Mouse (Mus musculus) cerebellum, adult 2 months (tissue): ENCODE measurements at regions not wholly inside any gene's neighbourhood (a gene's known extent, or its start where the extent isn't known, plus 50 kb on each side); places are given as distances from the start of the nearest gene placed in this dataset.

Experiments
- CTCF ChIP-seq: fragments of 200-500 bp; IDR thresholded peaks from 2 replicates; pipeline ENCODE4 v1.5.1; 2011; ENCODE audit warnings: low read depth, mild to moderate bottlenecking, control low read depth, low read length, moderate library complexity, borderline replicate concordance; ENCODE audit not compliant: insufficient read depth
- POLR2A ChIP-seq: fragments of 200-500 bp; IDR thresholded peaks from 2 replicates; pipeline ENCODE4 v1.6.1; 2011; ENCODE audit warnings: low read length, control low read depth, borderline replicate concordance; ENCODE audit not compliant: insufficient read depth

- TF ChIP-seq CTCF = no peak
- TF ChIP-seq POLR2A = no peak
These were observed 92.8 kb upstream of the Kcnk2 start for GRCm38 (mm10) chr1:189494896-189495295.
